Mouse (Mus musculus): ENCODE data around the gene Creb3l1.

The Creb3l1 gene

GRCm38 (mm10) chr2:91961901-91962761 is 62.2 kb downstream of the Creb3l1 start:
- DNase-seq: no peak

GRCm38 (mm10) chr2:91960459-91960858 is 63.8 kb downstream of the Creb3l1 start:
- DNase-seq: no peak

DNA sequence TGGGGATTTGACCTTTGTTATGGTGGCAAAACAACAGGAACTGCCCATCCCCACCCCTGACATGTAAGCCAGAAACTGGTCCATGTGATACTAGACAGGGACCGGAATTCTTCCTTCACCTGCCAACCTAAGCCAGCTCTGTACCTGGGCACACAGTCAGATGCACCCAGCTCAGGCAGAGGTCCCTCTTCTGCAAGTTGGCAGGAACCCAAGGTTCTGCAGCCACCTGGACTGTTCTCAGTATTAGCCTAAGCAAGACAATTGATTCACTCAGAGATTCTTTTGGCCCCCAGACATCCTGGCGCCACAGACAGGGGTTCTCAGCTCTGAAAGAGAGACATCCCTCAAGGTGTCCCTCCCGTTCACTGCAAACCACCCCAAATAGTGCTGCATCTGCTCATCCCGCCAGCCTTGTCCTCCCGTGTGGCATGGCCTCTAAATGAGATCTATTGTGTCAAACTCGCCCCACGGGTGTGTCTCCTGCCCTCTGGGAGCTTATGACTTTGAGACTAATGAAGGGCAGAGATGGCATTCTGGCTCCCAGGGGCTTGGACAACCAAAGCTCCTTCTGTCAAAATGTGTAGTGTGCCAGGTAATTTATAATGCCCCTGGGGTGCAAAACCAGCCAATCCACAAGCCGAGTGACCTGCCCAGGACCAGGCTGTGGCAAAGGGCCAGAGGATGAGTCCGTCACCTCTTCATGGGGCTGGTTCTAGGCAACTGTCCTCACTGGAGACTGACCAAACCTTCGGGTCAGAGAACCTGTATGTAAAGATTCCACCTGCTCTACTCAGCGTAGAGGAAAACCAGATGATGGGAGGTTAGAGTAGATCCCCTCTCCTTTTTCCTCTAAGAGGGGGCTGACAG is 64.5 kb downstream of the Creb3l1 start:
- peak; percentile 3 for DNase-seq

DNA sequence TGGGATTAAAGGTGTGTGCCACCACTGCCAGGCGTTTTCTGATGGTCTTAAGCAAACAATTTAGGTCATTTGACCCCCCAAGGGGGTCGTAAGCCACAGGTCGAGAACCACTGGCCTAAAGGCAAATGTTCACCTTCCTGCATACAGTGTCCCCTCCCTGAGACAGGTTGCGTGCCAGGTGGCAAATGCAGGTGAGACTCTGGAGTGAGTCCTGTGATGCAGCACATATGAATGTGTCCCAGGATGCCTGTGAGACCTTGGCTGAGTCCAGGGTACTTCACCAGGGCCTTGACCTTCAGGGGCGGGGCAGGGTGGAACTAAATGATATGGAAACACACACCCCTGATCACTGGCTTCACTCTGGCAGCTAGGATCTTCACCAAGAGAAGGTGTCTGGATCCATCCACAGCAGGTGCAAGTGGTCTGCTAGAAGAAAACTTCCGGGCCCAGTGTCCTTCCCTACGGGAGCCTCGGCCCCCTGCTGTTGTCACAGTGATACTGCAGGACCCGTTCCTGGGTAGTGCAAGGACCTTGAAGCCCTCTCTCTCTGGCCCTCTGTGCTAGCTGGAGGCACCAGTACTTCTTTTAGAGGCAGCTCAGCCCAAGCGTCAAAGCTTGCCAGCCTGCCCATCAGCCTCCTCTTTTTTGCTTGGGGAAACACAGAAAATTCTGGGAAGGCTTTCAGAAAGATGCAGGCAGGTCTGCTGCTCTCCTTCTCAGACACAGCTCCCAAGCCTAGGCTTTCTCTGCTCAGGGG is 65.4 kb downstream of the Creb3l1 start:
- DNase-seq: peak; percentile 60

- no peak for DNase-seq
Measured at GRCm38 (mm10) chr2:91958049-91958448, 66.3 kb downstream of the Creb3l1 start.

- DNase-seq: peak; percentile 81
Measured at GRCm38 (mm10) chr2:91957096-91957495, 67.2 kb downstream of the Creb3l1 start.

- peak; percentile 3 for DNase-seq
Measured at GRCm38 (mm10) chr2:91955875-91956274, 68.4 kb downstream of the Creb3l1 start.

GRCm38 (mm10) chr2:91955121-91955591 is 69.1 kb downstream of the Creb3l1 start:
- DNase-seq: no peak

GRCm38 (mm10) chr2:91953825-91954224 is 70.5 kb downstream of the Creb3l1 start:
- DNase-seq: no peak

GRCm38 (mm10) chr2:91950275-91951085 is 73.8 kb downstream of the Creb3l1 start:
- no peak for DNase-seq

DNA sequence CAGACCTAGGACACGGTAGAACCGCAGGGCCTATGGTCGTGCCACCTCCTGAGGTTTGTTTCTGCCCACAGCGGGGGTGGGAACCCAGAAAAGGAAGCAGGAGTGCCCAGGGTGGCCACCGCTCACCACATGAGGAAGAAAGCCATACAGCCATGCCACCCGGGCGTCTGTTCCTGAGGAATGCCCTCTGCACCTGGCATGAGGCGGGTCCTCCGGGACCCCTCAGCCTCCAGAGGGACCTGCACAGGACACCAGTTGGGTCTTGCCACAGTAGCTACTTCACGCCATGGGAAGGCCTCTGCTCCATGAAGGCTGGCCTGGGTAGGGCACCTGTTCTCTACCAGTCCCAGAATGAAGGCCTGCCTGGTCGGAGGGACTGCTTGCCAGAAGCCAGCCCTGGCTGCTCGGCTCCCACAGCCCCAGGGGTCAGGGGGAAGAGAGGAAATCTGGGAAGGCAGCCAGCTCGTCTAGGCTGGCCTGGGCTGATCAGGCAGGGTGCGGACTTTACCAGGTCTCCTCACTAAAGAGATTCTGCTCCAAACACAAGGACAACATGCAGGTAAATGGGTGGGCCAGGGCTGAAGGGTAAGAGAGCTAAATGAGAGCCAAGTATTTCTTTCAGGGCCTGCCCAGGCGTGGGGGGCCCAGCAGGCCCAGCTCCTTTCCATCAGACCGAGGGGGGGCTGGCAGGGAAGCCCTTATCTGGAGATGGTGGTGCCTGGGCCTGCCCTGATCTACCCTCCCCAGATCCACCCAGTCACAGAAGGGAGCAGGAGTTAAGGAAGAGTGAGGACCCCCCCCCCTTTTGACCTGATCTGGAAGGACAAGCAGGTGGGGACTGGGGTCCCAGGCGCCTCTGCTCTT is 74.7 kb downstream of the Creb3l1 start:
- DNase-seq: no peak

DNA sequence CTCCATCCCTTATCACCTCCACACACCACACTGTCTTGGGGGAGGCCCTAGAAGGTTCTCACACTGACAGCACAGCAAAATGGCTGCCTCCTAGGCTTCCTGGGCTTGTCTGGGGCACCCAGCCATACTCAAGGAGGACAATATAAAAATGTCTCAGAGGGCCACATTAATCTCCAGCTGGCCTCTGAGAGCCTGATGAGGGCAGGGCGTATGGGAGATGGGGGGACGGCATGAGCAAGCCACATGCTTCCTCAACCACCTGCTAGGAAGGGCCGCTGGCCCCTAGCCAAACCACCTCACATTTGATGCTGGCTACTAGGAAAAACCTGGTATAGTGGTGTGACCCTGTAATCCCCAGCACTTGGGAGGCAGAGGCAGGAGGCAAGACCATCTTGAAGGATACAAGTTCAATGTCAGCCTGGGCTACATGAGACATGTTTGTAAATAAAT is 75.5 kb downstream of the Creb3l1 start:
- DNase-seq: no peak

DNA sequence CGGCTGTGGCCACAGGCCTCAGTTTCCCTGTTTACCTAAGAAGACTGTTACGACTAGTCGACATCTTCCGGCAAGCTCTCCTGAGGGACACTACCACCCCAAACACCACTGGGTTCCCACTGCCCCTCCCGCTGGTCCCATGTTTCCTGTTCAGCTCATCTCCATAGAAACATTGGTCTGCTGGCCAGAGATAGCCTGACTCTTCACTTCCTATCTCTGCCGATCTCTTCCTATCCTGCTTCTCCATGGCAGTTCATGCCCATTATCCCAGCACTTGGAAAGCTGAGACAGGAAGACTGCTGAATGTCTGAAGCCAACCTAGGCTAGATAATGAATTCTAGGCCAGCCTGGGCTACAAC is 76.2 kb downstream of the Creb3l1 start:
- no peak for DNase-seq

DNA sequence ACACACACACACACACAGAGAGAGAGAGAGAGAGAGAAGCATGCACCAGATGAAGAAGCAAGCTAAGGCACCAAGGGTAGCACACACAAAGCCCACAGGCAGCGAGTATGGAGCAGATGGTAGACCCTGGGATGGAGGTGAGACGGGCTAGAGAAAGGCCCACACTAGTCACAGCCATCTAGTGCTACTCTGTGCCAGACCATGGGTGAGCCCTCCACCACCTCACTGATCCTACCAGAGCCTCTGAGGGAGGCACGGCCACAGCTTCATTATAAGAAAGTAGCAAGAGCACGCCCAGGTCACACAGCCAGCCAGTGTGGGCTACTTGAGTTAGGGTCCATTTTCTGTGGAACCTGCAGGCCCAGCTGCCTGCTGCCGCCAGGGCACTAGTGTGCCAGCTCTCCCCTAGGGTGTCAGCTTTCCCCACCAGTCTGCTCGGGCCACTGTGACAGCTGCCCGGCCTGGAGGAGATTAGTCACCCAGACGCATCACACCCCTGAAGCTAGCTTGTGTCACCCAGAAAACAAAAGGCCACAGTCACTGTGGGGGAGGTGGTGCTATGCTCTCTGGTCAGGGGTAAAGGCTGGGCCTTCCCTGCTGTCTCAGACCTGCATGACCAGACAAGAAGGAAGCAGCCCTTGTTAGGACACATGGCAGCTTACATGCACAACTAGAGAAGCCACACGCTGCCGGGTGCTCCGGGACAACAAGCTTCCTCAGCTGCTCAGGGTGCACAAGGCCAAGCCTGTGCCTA is 76.7 kb downstream of the Creb3l1 start:
- no peak for DNase-seq

DNA sequence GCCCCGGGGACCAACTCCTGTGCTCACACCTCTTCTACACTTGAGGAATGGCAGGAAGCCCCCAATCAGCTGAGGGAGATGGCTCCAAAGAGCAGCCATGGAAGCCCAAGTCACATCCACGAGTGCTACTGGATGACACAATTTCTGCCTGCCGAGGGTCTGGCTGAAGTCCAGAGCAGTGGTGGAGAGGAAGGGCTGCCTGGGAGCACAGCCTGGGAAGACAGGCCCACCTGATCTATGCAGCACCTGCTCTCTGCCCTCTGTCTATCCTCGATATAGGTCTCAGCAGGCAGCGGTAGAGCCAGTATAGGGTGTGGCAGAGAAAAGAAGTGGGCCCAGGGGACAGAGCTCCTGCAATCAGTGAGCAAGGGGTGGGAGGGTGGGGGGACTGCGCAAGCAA is 77.5 kb downstream of the Creb3l1 start:
- DNase-seq: no peak

DNA sequence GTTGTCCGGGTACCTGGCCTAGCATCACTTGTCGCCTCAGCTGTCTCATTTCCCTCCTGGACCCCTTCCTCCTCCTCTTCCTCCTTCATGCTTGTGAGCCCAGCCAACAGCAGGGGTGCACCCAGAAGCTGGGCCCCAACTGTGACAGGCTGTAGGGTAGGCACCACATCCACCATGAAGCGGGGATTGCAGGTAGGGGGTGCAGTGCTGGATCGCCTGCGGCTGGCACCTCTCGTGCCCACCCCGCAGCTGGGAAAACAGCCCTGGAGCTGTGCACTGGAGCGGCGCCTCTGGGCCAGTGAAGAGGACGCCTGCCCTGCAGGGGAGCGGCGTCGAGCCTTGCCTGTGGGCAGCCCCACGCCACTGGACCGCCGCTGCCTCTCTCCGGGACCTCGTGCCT is 78.8 kb downstream of the Creb3l1 start, which contains the start of gene Gm9821:
Gene Gm9821 (plus strand): TSS at position 221 of the 400 bp plus-strand sequence.
- DNase-seq: no peak

GRCm38 (mm10) chr2:91944170-91944950 is 79.9 kb downstream of the Creb3l1 start:
- DNase-seq: peak; percentile 80

DNA sequence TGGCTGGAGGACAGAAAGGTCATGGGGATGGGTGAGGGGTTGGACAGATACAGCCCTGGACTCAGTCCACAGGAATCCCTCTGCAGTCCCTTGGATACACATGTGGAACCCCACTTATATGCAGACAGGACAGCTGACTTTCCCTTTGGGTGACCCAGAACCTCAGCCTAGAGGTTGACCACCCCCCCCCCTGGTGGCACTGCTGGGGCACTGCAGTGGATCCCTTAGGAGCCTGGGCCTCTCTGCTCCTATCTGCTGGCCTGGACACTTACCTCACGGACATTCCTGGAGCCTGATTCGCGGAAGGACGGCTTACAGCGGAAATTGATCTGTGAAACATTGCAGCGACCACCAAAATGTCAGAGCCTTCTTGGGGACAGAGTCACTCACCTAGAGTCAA is 81.9 kb downstream of the Creb3l1 start:
- no peak for DNase-seq

GRCm38 (mm10) chr2:91939303-91939935 is 84.9 kb downstream of the Creb3l1 start:
- no peak for DNase-seq

Data from right cerebral cortex, postnatal 14 days (tissue).